Mouse (Mus musculus) right cerebral cortex, adult 18-20 months (tissue): ENCODE measurements at regions not wholly inside any gene's neighbourhood (a gene's known extent, or its start where the extent isn't known, plus 50 kb on each side); places are given as distances from the start of the nearest gene placed in this dataset.

Source experiments
- DNase-seq: peaks from one replicate; pipeline ENCODE4 v3.0.0; 2022; ENCODE audit warnings: mixed read lengths

GRCm38 (mm10) chr16:95873297-95873696, 117.5 kb downstream of the Psmg1 start:
- DNase-seq = no peak

- no peak for DNase-seq
These were observed 118.3 kb downstream of the Psmg1 start for GRCm38 (mm10) chr16:95872436-95872835.

- DNase-seq = no peak
These were observed 120.5 kb downstream of the Psmg1 start for GRCm38 (mm10) chr16:95870291-95870690.

GRCm38 (mm10) chr16:95869501-95869900, 121.3 kb downstream of the Psmg1 start:
- DNase-seq = no peak

GRCm38 (mm10) chr16:95868896-95869295, 121.9 kb downstream of the Psmg1 start:
- no peak for DNase-seq

- no peak for DNase-seq
These were observed 123.2 kb downstream of the Psmg1 start for GRCm38 (mm10) chr16:95867516-95867915.

GRCm38 (mm10) chr16:95866866-95867420, 123.8 kb downstream of the Psmg1 start:
- no peak for DNase-seq

- no peak for DNase-seq
These were observed 125.2 kb downstream of the Psmg1 start for GRCm38 (mm10) chr16:95865603-95866002.

GRCm38 (mm10) chr16:95864646-95865045, 126.1 kb downstream of the Psmg1 start:
- DNase-seq = no peak

- no peak for DNase-seq
These were observed 126.7 kb downstream of the Psmg1 start for GRCm38 (mm10) chr16:95864106-95864505.

- no peak for DNase-seq
These were observed 127.2 kb downstream of the Psmg1 start for GRCm38 (mm10) chr16:95863565-95863964.

GRCm38 (mm10) chr16:95862621-95863020, 128.1 kb downstream of the Psmg1 start:
- no peak for DNase-seq

GRCm38 (mm10) chr16:95861231-95861690, 129.5 kb downstream of the Psmg1 start:
- DNase-seq = no peak

GRCm38 (mm10) chr16:95860810-95861209, 129.9 kb downstream of the Psmg1 start:
- DNase-seq = no peak

- DNase-seq = no peak
These were observed 130.6 kb downstream of the Psmg1 start for GRCm38 (mm10) chr16:95860111-95860510.

- DNase-seq = no peak
These were observed 133.4 kb downstream of the Psmg1 start for GRCm38 (mm10) chr16:95857403-95857802.

- DNase-seq = no peak
These were observed 135.5 kb downstream of the Psmg1 start for GRCm38 (mm10) chr16:95855230-95855629.

GRCm38 (mm10) chr16:95851907-95852306, 138.9 kb downstream of the Psmg1 start:
- no peak for DNase-seq

- no peak for DNase-seq
These were observed 142.1 kb downstream of the Psmg1 start for GRCm38 (mm10) chr16:95848555-95849082.

- DNase-seq = peak; percentile 30
These were observed 142.8 kb downstream of the Psmg1 start for GRCm38 (mm10) chr16:95847765-95848483.

GRCm38 (mm10) chr16:95845323-95845860, 143.5 kb downstream of the Ets2 start:
- DNase-seq = no peak

- DNase-seq = peak; percentile 40
These were observed 142.8 kb downstream of the Ets2 start for GRCm38 (mm10) chr16:95844691-95845090.

GRCm38 (mm10) chr16:95842766-95843165, 140.9 kb downstream of the Ets2 start:
- no peak for DNase-seq
